24 mouse cellular contexts compared by ENCODE assay signal in the genomic region with DNA sequence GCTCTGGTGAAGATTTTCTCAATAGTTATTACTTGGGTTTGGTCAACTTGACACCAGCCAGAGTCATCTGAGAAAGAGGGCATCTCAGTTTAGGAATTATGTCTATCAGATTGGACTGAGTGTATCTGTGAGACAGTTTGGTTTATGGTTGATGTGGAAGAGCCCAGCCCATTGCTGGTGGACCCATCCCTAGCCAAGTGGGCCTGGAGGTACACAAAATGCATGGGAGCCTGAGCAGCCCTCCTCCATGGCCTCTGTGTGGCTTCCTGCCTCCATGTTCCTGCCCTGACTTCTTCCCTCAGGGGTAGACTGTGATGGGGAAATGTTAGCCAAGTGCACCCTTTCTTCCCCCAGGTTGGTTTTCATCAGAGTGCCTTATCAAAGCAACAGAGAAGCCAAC.
"Had no signal": no experiment of that assay in that cellular context is flagged by ENCODE, and none has a peak within 500 bp of the region (broad histone marks: within the 10 kb centered on the region; RNA-seq: fewer than 3 reads in every experiment).

No protein-coding gene starts in this region.

- H3K27me3 ChIP-seq: heart, embryonic 13.5 days; heart, embryonic 15.5 days; hindbrain, embryonic 12.5 days; intestine, embryonic 15.5 days; kidney, embryonic 15.5 days; limb, embryonic 12.5 days; liver, embryonic 13.5 days; liver, embryonic 15.5 days had no signal

- DNase-seq: gastrocnemius, adult 2 months; gastrocnemius, postnatal 10 days; gastrocnemius, postnatal 25 days; heart, adult 2 months; heart, postnatal 4 days; kidney, adult 18-20 months; kidney, adult 8-10 months; kidney, postnatal 14 days; liver; liver, embryonic 13.5 days had no signal

- H3K4me1 ChIP-seq: heart, embryonic 13.5 days; heart, embryonic 15.5 days; hindbrain, embryonic 12.5 days; intestine, embryonic 15.5 days; limb, embryonic 12.5 days had no signal

- H3K9me3 ChIP-seq: heart, embryonic 13.5 days; heart, embryonic 15.5 days; hindbrain, embryonic 10.5 days; hindbrain, embryonic 12.5 days; intestine, embryonic 15.5 days; kidney, embryonic 15.5 days; limb, embryonic 10.5 days; limb, embryonic 12.5 days; liver, embryonic 13.5 days; liver, embryonic 15.5 days had no signal

- H3K36me3 ChIP-seq: heart, embryonic 13.5 days; heart, embryonic 15.5 days; hindbrain, embryonic 10.5 days; hindbrain, embryonic 12.5 days; intestine, embryonic 15.5 days; kidney, embryonic 15.5 days; limb, embryonic 10.5 days; limb, embryonic 12.5 days; liver, embryonic 13.5 days; liver, embryonic 15.5 days had no signal

- ATAC-seq: hindbrain, embryonic 16.5 days; inflammation-experienced regulatory T-cells, adult 6 months; intestine, embryonic 15.5 days; intestine, postnatal 0 days had no signal

- H3K4me3 ChIP-seq: gastrocnemius, adult 2 months; heart, adult 2 months; heart, embryonic 13.5 days; heart, embryonic 15.5 days; hindbrain, embryonic 10.5 days; hindbrain, embryonic 12.5 days; intestine, embryonic 15.5 days; kidney, embryonic 15.5 days; layer of hippocampus, adult 2 months; left cerebral cortex, adult 2 months; limb, embryonic 10.5 days; limb, embryonic 12.5 days; liver, embryonic 13.5 days; liver, embryonic 15.5 days had no signal
